Mouse (Mus musculus): ENCODE measurements around the gene Sash1. TPM values are rescaled to one million over a fixed set of nuclear protein-coding genes. Genes with fewer than 3 reads are reported as not detected.

Gene Sash1
- total RNA-seq, 1 experiment from 2014 or later = 6.9 TPM

GRCm38 (mm10) chr10:8873631-8874370 lies 12.1 kb downstream of the Sash1 start:
- ATAC-seq (replicated peaks in 1 of 2; ENCODE audit: insufficient read depth in 1 of 2, low FRiP score in 2 of 2, low TSS enrichment in 1 of 2, low read depth in 1 of 2, poor library complexity in 2 of 2, severe bottlenecking in 2 of 2) = no peak; a peak in 1 of 4 replicates

GRCm38 (mm10) chr10:8872788-8873187 lies 13.1 kb downstream of the Sash1 start:
- ATAC-seq (replicated peaks in 1 of 2; ENCODE audit: insufficient read depth in 1 of 2, low FRiP score in 2 of 2, low TSS enrichment in 1 of 2, low read depth in 1 of 2, poor library complexity in 2 of 2, severe bottlenecking in 2 of 2) = no peak

- no peak for ATAC-seq (replicated peaks in 1 of 2; ENCODE audit: insufficient read depth in 1 of 2, low FRiP score in 2 of 2, low TSS enrichment in 1 of 2, low read depth in 1 of 2, poor library complexity in 2 of 2, severe bottlenecking in 2 of 2)
Measured at GRCm38 (mm10) chr10:8871935-8872334, 13.9 kb downstream of the Sash1 start.

- ATAC-seq (replicated peaks in 1 of 2; ENCODE audit: insufficient read depth in 1 of 2, low FRiP score in 2 of 2, low TSS enrichment in 1 of 2, low read depth in 1 of 2, poor library complexity in 2 of 2, severe bottlenecking in 2 of 2) = peak in 1 of 2 experiments; percentile 54; a peak in 3 of 4 replicates
Measured at GRCm38 (mm10) chr10:8870368-8870767, 15.5 kb downstream of the Sash1 start.

GRCm38 (mm10) chr10:8866062-8866642 lies 19.7 kb downstream of the Sash1 start:
- ATAC-seq (replicated peaks in 1 of 2; ENCODE audit: insufficient read depth in 1 of 2, low FRiP score in 2 of 2, low TSS enrichment in 1 of 2, low read depth in 1 of 2, poor library complexity in 2 of 2, severe bottlenecking in 2 of 2) = no peak

- ATAC-seq (replicated peaks in 1 of 2; ENCODE audit: insufficient read depth in 1 of 2, low FRiP score in 2 of 2, low TSS enrichment in 1 of 2, low read depth in 1 of 2, poor library complexity in 2 of 2, severe bottlenecking in 2 of 2) = no peak
Measured at GRCm38 (mm10) chr10:8860655-8861054, 25.2 kb downstream of the Sash1 start.

GRCm38 (mm10) chr10:8858718-8859117 lies 27.2 kb downstream of the Sash1 start:
- ATAC-seq (replicated peaks in 1 of 2; ENCODE audit: insufficient read depth in 1 of 2, low FRiP score in 2 of 2, low TSS enrichment in 1 of 2, low read depth in 1 of 2, poor library complexity in 2 of 2, severe bottlenecking in 2 of 2) = peak; percentile 76 to 80

GRCm38 (mm10) chr10:8856942-8857341 lies 28.9 kb downstream of the Sash1 start:
- ATAC-seq (replicated peaks in 1 of 2; ENCODE audit: insufficient read depth in 1 of 2, low FRiP score in 2 of 2, low TSS enrichment in 1 of 2, low read depth in 1 of 2, poor library complexity in 2 of 2, severe bottlenecking in 2 of 2) = no peak

- ATAC-seq (replicated peaks in 1 of 2; ENCODE audit: insufficient read depth in 1 of 2, low FRiP score in 2 of 2, low TSS enrichment in 1 of 2, low read depth in 1 of 2, poor library complexity in 2 of 2, severe bottlenecking in 2 of 2) = no peak
Measured at GRCm38 (mm10) chr10:8853326-8853725, 32.5 kb downstream of the Sash1 start.

GRCm38 (mm10) chr10:8851625-8852024 lies 34.2 kb downstream of the Sash1 start:
- no peak for ATAC-seq (replicated peaks in 1 of 2; ENCODE audit: insufficient read depth in 1 of 2, low FRiP score in 2 of 2, low TSS enrichment in 1 of 2, low read depth in 1 of 2, poor library complexity in 2 of 2, severe bottlenecking in 2 of 2)

GRCm38 (mm10) chr10:8847974-8848373 lies 37.9 kb downstream of the Sash1 start:
- ATAC-seq (replicated peaks in 1 of 2; ENCODE audit: insufficient read depth in 1 of 2, low FRiP score in 2 of 2, low TSS enrichment in 1 of 2, low read depth in 1 of 2, poor library complexity in 2 of 2, severe bottlenecking in 2 of 2) = no peak

- ATAC-seq (replicated peaks in 1 of 2; ENCODE audit: insufficient read depth in 1 of 2, low FRiP score in 2 of 2, low TSS enrichment in 1 of 2, low read depth in 1 of 2, poor library complexity in 2 of 2, severe bottlenecking in 2 of 2) = no peak
Measured at GRCm38 (mm10) chr10:8846258-8846657, 39.6 kb downstream of the Sash1 start.

- ATAC-seq (replicated peaks in 1 of 2; ENCODE audit: insufficient read depth in 1 of 2, low FRiP score in 2 of 2, low TSS enrichment in 1 of 2, low read depth in 1 of 2, poor library complexity in 2 of 2, severe bottlenecking in 2 of 2) = no peak
Measured at GRCm38 (mm10) chr10:8845230-8845770, 40.6 kb downstream of the Sash1 start.

GRCm38 (mm10) chr10:8839956-8840355 lies 45.9 kb downstream of the Sash1 start:
- ATAC-seq (replicated peaks in 1 of 2; ENCODE audit: insufficient read depth in 1 of 2, low FRiP score in 2 of 2, low TSS enrichment in 1 of 2, low read depth in 1 of 2, poor library complexity in 2 of 2, severe bottlenecking in 2 of 2) = no peak

GRCm38 (mm10) chr10:8833816-8834464 lies 51.9 kb downstream of the Sash1 start:
- ATAC-seq (replicated peaks in 1 of 2; ENCODE audit: insufficient read depth in 1 of 2, low FRiP score in 2 of 2, low TSS enrichment in 1 of 2, low read depth in 1 of 2, poor library complexity in 2 of 2, severe bottlenecking in 2 of 2) = peak; percentile 86 to 88

- no peak for ATAC-seq (replicated peaks in 1 of 2; ENCODE audit: insufficient read depth in 1 of 2, low FRiP score in 2 of 2, low TSS enrichment in 1 of 2, low read depth in 1 of 2, poor library complexity in 2 of 2, severe bottlenecking in 2 of 2)
Measured at GRCm38 (mm10) chr10:8826303-8826702, 59.6 kb downstream of the Sash1 start.

- no peak for ATAC-seq (replicated peaks in 1 of 2; ENCODE audit: insufficient read depth in 1 of 2, low FRiP score in 2 of 2, low TSS enrichment in 1 of 2, low read depth in 1 of 2, poor library complexity in 2 of 2, severe bottlenecking in 2 of 2)
Measured at GRCm38 (mm10) chr10:8825874-8826273, 60.0 kb downstream of the Sash1 start.

- no peak for ATAC-seq (replicated peaks in 1 of 2; ENCODE audit: insufficient read depth in 1 of 2, low FRiP score in 2 of 2, low TSS enrichment in 1 of 2, low read depth in 1 of 2, poor library complexity in 2 of 2, severe bottlenecking in 2 of 2)
Measured at GRCm38 (mm10) chr10:8818066-8818465, 67.8 kb downstream of the Sash1 start.
